Mouse (Mus musculus): ENCODE measurements around the gene Fabp7. TPM values are rescaled to one million over a fixed set of nuclear protein-coding genes. Genes with fewer than 3 reads are reported as not detected.

Gene Fabp7
- not detected for total RNA-seq (2021)
- long read RNA-seq, experiment 1 = 0 reads
- long read RNA-seq, experiment 2 = 0 reads

DNA sequence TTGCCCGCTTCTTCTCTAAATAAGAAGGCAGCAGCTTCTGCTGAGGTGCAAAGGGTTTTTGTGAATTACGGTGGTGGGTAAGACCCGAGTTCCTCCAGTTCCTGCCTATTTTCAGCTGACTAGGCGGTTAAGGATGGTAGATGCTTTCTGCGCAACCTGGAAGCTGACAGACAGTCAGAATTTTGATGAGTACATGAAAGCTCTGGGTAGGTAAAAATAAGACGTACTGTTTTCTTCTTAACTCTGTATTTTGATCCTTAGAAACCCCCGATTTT lies at the start of gene Fabp7:
Gene Fabp7 (plus strand): TSS at position 6 of the 275 bp plus-strand sequence.
- no peak for DNase-seq (ENCODE audit: low spot score)

GRCm38 (mm10) chr10:57740733-57741132 lies 43.9 kb upstream of the Fabp7 start:
- no peak for DNase-seq (ENCODE audit: low spot score)

GRCm38 (mm10) chr10:57741351-57741750 lies 43.3 kb upstream of the Fabp7 start:
- DNase-seq (ENCODE audit: low spot score) = no peak

GRCm38 (mm10) chr10:57743045-57743444 lies 41.6 kb upstream of the Fabp7 start:
- no peak for DNase-seq (ENCODE audit: low spot score)

GRCm38 (mm10) chr10:57743606-57744016 lies 41.1 kb upstream of the Fabp7 start:
- DNase-seq (ENCODE audit: low spot score) = peak; percentile 39

DNA sequence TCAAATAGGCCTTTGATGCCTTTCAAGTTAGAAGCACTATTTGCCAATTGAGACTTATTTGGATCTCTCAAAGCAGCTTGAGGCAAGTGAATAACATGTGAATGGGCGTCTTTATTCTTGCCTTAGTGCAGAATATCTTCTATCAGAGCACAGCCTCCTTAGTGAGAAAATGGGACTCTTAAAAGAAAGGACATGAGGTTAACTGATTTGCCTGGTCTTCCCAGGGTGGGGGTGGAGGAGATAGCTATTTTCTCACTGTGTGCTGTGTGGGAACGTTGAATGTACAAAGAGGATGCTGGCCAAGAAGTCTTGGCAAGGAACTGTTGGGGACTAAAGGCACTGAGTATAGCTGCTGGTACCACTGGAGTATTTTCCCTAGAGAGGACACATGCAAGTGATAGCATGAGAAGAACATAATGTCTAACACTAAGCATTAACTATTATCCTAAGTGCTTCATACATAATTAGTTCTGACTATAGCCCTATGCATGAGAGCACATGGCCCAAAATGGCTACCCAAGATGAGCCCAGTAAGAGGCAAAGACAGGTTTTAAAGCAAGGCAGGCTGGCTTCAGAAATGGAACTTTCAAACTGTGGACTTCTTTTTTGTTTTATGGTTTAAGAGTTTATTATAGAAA lies 40.4 kb upstream of the Fabp7 start:
- no peak for DNase-seq (ENCODE audit: low spot score)

GRCm38 (mm10) chr10:57745452-57745851 lies 39.2 kb upstream of the Fabp7 start:
- DNase-seq (ENCODE audit: low spot score) = no peak

DNA sequence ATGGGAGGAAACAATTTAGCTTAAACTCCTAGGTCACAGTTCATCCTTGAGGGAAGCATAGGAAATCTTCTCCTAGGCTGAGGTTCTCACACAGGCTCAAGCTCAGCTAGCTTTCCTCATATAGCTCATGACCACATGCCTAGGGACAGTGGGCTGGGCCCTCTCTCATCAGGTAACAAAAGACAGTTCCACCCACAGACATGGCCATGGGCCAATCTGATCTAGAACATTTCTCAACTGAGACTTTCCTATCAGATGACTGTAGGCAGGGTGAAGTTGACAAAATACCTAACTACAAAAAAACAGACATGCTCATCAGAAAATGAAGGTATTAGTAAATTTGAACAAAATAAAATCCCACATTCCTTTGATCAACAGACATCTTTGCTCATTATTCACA lies 37.6 kb upstream of the Fabp7 start:
- DNase-seq (ENCODE audit: low spot score) = no peak

DNA sequence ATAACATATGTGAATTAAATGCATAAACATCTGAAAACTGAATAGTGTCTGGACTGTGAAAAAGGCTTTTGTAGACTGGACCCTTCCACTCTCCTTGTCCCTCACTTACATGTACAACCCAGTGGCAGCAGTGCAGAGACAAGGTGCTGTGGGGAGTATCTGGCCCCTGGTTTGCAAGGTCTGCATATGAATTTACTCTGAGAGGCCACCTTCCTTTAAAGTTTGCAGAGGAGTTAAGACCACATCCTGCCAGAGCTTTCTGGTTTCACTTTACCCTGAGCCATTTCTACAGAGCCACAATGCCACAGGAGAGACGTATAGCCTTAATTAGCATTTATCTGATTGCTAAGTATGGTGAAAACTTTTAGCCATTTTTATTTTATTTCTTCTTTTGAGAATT lies 31.3 kb upstream of the Fabp7 start:
- no peak for DNase-seq (ENCODE audit: low spot score)

DNA sequence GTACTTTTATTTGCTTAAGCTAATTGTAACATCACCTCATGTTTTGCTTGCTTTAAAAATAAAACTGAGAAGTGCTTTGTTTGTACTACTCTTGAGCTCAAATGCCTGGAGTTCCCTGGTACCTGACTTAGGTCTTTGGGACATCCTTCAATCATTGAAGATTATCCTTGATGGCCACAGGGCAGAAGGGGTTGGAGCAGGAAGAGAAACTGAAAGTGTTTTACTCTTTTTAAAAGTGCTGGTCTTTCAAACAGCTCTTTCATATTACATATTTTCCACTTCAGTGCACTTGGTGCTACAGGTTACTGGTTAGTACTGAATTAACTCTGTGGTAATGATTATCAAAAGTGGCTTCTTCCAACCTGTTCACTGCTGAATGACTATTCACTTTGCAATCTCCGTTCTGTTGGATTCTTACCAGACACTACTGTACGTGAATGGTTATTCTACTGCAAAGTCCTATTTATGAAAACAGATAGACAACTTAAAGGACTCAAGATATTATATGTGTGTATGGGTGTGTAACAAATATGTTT lies 29.4 kb upstream of the Fabp7 start:
- no peak for DNase-seq (ENCODE audit: low spot score)

DNA sequence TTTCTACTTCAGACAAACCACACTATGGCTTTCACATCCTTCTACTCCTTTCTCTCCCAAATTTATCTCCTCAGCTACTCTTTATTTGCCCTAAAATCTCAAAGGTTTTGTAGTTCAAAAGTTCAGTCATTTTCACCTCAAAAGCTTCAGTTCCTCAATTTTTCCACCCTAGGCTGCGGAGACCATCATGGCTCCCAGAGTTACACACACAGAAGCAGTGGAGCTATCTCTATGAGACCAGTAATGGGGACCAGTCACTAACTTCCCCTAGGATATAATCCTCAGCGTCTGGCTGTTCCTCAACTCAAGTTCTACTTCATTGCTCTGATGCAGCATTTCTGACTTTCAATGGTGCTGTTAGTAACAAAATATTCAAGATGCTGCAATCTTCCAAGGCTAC lies 25.7 kb upstream of the Fabp7 start:
- no peak for DNase-seq (ENCODE audit: low spot score)

- DNase-seq (ENCODE audit: low spot score) = no peak
These were observed 24.0 kb upstream of the Fabp7 start for GRCm38 (mm10) chr10:57760694-57761093.

DNA sequence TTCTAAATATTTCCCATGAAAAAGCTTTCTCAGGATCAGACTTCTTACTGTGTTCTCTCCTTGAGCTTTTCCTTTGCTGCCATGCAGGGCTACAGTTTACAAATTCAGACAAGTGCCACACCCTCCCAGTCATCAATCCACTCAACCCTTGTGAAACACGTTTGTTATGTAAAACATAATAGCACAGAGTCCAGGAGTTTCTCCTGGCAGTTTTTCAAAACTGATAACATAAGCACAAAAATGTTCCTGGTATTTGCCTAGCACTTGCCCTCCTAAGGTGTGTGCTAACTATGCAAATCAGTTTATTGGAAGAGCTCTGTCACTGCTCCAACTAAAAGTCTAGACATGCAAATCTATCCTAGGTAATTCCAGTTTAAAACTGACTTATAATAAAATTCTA lies 21.6 kb upstream of the Fabp7 start:
- no peak for DNase-seq (ENCODE audit: low spot score)

GRCm38 (mm10) chr10:57783289-57784130 lies 1.2 kb upstream of the Fabp7 start:
- no peak for DNase-seq (ENCODE audit: low spot score)

DNA sequence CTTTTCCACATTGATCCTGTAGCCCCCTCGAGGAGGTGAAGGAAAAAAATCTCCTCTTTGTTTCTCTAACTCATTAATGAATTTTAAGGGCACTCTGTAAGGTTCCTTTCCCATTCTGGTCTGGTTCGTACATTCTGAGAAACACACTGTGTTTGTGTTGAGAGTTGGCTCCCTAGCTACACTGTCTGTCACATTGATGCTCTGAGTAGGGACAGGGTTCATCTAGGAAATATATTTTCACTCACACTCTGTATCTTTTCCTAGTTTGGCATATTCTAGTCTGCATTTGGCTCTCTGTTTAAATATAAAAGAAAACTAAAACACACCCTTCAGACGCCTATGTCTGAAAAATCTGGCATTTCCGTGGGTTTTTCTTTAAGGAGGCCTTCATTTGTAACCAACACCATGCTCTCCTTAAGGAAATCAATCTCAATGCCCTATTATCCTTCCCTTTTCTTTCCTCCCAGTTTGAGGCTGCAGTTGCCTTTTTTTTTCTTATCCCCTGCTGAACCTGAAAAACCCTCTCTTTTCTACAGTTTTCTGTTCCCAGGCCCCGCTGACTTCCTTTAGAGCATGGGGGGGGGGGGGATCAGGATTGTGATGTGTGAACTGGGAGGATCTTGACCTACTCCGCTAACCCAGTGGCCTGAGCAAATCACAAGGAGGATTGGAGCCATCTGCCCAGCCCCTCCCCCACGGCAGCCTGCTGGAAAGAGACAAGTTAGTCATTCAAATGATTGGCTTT lies 378 bp upstream of the Fabp7 start:
- DNase-seq (ENCODE audit: low spot score) = peak; percentile 19

- no peak for DNase-seq (ENCODE audit: low spot score)
These were observed 871 bp downstream of the Fabp7 start for GRCm38 (mm10) chr10:57785552-57785951.

DNA sequence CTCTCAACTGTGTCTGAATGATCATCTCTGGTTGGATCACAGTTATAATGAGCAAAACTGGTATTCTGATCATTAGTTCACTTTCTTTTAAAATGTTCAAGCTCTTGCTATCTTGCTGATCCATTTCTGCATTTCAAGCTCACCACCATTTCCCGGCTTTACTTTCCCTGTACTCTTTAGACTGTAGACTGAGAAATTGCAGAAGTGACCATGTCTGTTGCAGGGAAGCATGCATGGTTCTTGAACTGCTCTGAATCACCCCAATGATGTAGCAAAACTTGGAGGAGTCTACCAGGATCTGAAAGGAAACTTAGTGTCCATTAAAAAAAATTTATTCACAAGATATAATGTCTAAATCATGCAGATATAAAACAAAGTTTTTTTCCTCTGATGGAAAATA lies 8.3 kb downstream of the Fabp7 start:
- no peak for DNase-seq (ENCODE audit: low spot score)

GRCm38 (mm10) chr10:57794018-57794417 lies 9.3 kb downstream of the Fabp7 start, which contains the start of gene Smpdl3a:
Gene Smpdl3a (plus strand): TSS chr10:57794335.
- DNase-seq (ENCODE audit: low spot score) = no peak

DNA sequence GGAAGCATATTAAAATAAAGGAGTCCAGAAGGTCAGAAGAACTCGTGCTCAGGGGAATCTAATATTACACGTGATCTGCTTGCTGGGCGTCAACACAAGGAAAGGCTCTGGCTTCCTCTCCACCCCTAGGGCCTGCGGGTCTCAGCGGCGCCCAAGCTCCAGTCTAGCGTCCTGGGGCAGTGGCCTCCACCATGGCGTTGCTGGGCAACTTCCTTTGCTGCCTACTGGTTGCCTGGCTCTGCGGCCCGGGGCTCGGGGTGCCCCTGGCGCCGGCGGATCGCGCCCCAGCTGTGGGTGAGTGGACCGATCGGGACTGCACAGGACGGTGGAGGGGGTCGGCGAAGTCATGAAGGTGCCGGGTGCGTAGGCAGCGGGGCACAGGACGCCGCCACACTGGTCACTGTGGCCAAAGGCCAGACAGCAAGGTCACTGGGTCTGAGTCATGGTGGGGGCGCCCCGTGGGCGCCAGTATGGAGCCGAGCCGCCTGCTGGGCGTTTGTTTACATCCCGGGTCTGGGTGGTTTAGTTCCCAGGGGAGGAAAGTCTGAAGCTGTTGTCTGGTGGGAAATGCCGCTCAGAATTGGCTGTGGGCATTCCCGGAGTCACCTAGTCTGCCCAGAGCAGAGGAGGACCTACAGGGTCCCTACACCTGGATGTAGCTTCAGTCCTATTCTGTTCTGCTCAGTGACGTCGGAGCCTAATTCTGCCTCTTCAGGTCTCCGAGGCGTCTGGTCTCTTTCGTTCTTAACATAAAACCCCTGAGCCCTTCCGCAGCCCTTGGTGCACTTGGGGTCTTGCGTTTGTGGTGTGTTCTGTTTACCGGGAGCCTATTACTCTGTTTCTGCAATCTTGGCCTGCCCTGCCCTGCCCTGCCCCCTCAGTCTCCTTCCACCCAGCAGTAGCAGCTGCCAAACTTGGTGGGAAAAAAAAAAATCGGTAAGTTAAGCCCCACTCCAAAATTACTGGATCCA lies 10.1 kb downstream of the Fabp7 start:
- peak; percentile 60 for DNase-seq (ENCODE audit: low spot score)

DNA sequence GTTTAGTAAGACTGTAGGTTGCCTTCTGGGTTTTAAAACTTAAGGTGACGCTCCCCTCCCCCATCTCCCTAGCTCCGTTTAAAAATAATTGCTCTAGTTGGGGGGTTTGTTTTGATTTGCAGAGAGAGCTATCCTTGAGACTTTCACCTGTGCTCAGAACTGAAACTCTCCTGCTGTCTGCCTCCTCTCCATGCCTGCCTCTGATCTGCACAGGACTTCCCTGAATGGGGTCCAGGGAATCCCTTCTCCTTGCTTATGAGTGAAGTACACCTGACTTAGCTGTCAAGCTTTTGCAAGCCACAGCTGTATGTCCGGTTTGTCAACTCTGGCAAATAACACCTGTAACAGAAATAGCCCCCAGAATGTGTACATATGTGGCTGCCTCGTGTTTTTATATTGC lies 10.9 kb downstream of the Fabp7 start:
- no peak for DNase-seq (ENCODE audit: low spot score)

GRCm38 (mm10) chr10:57796057-57796456 lies 11.4 kb downstream of the Fabp7 start:
- peak; percentile 9 for DNase-seq (ENCODE audit: low spot score)
